Mouse (Mus musculus): ENCODE measurements around the gene Oaz2. TPM values are rescaled to one million over a fixed set of nuclear protein-coding genes. Genes with fewer than 3 reads are reported as not detected.

Gene Oaz2
- 100 to 1,000 TPM; 228 to 236 TPM for total RNA-seq (2021)

DNA sequence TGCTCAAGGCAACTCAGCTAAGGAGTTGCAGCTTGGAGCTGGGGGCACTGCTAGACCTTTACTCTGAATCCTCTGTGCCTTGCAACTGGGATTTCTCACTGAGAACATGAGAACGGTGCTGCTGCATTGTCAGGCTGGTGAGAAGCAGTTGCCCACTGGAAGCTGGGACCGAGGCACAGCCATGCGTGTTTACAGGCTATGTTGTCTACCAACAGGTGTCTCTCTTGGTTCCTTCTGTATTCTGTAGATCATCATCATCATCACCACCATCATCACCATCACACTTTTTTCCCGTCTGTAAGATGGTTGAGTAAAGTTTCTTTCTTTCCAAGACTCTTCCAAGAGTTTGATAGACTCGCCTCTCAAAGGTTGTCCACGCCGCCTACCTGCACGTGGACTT lies at the start of gene Oaz2:
Gene Oaz2, plus strand, starts transcription at position 301 of the 400 bp plus-strand sequence.
- no peak for DNase-seq (ENCODE audit: low spot score in 2 of 2)
- intact Hi-C loops (cut with DNase I): loop anchor here (5.0 to 10.0 kb wide), 2 partner anchors 153 to 185 kb away; no protein-coding TSS in a partner anchor

DNA sequence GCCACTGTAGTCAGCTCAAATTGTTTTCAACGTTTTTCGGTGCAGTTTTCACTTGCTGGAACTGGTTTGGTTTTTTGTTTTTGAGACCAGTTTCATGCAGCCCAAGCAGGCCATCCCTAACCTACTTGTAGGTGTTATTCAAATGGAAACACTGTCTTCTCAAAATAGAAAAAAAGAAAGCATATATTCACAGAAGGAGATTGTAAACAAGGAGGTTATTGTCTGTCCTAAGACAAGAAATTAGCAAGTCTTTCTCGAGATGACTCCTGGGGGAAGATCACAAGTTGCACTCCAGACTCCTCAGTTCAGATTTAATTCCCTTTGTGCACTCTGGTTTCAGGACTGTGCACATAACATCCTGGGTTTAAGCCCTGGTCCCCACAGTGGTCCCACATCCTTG lies 48.5 kb upstream of the Oaz2 start:
- no peak for DNase-seq (ENCODE audit: low spot score in 2 of 2)
- intact Hi-C loops (cut with DNase I): no loop called here

DNA sequence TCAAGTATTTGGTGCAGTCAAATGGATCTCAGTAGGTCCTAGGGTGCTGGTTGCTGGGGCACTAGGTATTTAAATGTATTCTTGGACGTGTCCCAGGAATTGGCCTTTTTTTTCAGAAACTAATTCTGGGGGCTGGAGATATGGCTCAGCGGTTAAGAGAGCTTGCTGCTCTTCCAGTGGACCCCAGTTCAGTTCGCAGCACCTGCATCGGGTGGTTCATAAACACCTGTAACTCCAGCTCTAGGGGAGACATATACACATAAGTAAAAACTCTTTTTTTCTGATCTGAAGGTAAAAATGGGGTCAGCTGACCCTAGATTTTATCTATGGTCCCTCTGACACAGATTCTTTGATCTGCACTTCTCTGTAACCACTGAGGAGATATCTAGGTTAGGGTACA lies 46.6 kb upstream of the Oaz2 start:
- intact Hi-C loops (cut with DNase I): loop anchor here (5.0 kb wide), 1 partner anchor 36 kb away; no protein-coding TSS in a partner anchor
- no peak for DNase-seq (ENCODE audit: low spot score in 2 of 2)

DNA sequence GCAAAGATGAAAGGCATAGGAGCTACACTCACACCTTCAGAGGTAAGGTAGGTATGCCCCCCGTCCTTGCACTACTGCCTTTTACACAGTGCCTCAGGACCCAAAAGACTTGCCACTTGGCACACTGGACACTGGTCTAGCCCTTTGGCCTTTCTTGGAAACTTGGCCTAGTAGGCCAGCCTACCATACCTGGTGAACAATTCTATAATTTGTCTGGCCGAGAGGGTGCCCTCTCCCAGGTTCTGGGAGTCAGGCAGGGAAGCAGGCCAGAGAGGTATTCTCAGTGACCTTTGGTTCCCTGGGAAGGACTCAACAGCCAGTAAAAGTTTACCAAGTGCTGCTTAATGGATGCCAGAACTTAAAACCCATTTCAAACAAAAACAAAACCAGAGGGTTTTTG lies 46.1 kb upstream of the Oaz2 start:
- no peak for DNase-seq (ENCODE audit: low spot score in 2 of 2)
- intact Hi-C loops (cut with DNase I): loop anchor here (5.0 kb wide), 1 partner anchor 36 kb away; no protein-coding TSS in a partner anchor

DNA sequence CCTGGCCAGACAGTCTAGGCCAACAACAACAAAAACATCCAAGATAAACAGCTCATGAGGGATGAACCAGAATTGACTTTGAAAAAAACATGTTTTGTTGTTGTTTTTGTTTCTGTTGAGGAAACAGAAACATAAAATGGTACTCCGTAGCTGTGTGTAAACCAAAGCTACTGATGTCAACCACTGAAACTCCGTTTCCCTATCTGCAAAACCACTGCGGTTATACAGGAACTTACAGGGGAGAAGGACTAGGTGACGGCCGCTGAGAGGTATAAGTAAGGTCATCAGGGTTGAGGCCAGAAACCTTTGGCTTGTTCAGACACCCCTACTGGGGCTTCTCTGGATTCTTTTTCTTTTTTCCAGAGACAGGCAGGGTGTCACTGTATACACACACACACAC lies 45.0 kb upstream of the Oaz2 start:
- DNase-seq (ENCODE audit: low spot score in 2 of 2): no peak
- intact Hi-C loops (cut with DNase I): loop anchor here (5.0 kb wide), 1 partner anchor 34 kb away; no protein-coding TSS in a partner anchor

DNA sequence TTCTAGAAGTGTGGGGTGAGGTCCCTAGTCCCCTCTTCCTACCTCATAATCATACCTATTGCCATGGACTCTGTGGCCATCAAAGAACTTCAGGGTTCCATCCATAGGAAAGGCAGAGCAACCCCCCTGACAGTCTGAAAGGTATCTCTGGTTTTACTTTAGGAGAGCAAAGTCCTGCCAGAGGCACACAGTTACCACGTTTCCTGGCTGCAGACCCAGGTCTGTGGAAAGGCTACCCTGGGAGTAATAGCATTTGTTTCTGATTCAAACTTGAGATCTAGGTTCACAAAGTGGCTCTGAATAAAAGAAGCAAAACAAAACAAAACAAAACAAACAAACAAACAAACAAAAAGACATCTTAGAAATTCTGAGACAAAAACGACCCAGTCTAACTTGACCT lies 43.5 kb upstream of the Oaz2 start:
- no peak for DNase-seq (ENCODE audit: low spot score in 2 of 2)
- intact Hi-C loops (cut with DNase I): loop anchor here (5.0 kb wide), 1 partner anchor 33 kb away; no protein-coding TSS in a partner anchor

DNA sequence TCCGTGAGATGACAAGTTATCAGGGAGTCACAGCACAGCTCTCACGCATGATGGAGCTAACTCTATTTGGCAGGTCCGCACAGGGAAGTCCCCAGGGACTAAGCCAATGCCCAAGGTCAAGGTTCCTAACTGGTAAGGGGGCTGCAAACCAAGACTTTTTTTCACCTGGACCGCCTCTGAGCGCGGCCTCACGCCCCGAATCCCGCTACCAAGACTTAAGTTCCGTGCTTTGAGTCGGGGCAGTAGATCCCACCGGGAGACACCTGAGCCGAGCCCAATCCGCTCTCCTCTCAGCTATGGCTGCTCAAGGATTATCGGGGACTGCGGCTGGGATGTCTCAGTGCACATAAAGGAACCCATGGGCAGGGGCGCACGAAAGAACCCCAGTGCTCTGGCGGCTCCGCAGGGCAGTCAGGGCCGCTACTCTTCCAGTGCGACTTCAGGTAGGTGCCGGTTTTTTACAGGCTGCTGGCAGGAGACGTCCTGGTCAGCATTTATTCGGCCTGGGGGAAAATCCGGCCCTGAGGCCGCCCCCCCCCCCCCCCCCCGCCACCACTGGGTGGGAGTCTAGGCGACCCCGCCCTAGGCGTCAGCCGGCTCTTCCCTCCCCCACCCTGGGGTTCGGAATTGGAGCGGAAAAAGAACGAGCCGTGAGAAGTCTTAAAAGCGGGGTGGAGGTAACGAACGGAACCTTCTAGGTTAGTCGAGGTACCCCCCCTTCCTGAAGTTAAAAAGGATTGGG lies 38.6 kb upstream of the Oaz2 start, which contains the start of gene Rbpms2:
Gene Rbpms2, plus strand, starts transcription at position 624 of the 742 bp plus-strand sequence.
- intact Hi-C loops (cut with DNase I): loop anchor here (1.0 kb wide), 1 partner anchor 18 kb away; no protein-coding TSS in a partner anchor

DNA sequence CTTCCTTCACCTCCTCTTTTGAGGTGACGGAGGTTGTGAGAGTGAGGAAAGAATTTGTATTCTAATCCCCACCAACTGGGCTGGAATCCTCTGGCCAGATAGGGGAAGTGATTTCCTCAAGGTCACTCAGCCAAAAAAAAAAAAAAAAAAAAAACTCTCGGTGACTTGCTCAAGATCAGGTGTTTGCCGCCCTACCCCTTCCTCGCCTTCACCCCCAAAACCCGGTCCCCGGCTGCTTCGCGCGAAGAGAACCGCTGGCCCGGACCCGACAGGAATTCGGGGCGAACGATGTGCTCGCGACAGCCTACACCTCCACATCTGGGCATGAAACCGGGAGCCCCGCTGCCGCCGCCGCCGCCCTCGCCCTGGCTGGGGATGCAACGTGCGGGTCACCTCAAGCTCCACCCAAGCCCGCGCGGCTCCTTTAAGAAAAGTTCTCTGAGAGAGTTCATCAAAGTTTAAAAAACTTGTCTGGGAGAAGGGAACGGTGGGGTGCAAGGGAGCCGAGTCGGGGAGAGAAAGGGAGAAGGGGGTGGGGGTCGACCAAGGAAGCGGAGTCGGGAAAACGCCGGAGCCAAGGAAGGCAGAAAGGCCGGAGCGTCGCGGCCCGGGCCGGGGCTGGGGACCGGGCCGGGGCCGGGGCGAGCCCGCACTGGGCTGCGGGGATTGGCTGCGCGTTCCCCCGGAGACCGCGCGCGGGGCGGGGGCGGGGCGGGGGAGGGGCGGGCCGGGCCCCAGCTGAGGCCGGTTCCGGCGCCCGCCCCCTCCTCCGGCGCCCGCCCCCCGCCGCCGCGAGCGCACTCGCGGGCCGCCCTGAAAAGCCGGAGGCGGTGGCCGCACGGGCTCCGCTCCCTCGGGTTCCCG lies 37.8 kb upstream of the Oaz2 start:
- intact Hi-C loops (cut with DNase I): loop anchor here (1.0 kb wide), 1 partner anchor 17 kb away; no protein-coding TSS in a partner anchor
- DNase-seq (ENCODE audit: low spot score in 2 of 2): no peak

More for the DNA sequence above, 38.6 kb upstream of the Oaz2 start, which contains the start of gene Rbpms2:
- DNase-seq (ENCODE audit: low spot score in 2 of 2): no peak

DNA sequence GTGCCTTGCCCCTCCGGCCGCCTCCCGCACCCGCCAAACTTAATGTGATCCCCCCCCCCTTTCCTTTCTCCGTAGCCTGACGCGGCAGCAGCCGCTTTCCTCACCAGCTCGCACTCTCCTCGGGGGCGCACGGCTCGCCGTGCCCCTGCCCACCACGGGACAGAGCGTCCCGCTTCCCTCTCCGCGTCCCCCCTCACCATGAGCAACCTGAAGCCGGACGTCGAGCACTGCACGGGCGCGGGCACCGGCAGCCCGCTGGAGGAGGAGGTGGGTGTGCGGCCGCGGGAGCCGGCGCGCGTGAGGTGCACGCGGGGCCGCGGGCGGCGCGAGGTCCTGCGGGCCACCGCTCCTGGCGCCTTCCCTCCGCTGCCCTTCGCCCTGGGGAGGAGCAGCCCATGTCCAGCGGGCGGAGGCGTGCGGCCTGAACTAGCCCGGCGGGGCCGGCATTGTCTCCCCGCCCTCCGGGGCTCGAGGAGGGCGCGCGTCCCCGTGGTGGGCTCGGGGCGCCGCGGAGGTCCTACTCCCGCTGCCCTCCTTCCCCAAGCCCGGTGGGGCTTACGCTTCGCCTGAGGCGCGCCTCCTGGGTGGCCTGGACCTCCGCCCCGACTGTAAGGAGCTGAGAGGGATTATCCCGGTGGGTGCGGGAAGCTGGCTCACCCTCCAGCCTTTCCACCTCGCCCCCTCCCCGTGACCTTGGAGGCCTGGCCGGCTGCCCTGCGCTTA lies 37.0 kb upstream of the Oaz2 start:
- DNase-seq (ENCODE audit: low spot score in 2 of 2): no peak
- intact Hi-C loops (cut with DNase I): no loop called here

DNA sequence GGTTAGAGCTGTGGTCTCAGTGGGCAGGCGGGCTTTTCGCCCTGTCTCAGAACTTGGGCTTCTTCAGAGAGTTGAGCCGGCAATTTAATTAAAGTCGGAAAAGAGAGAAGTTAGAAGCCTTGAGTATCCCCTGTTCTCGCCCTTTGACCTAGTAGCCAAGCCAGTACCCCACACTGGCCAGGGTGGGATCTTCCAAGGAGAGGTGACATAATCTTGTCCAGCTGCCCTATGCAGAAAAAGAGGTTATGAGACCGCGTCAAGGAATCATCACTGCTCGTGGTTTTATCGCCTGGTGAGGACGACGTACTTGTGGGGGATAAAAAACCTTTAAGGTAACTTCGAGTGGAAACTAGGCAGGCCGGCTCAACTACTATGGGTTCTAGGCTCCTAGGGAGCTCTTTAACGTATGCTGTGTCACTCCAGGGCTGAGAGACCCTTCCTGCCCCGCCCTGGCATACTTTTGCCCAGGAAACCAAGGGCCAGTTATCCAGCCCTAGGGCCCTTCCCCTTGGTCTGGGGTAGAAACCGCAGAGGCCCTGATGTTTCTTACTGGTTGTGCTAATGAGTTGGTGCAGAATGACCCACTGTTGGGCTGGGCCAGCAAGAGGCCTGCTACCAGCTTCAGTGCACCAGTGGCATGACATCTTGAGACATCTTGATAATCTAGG lies 36.3 kb upstream of the Oaz2 start:
- intact Hi-C loops (cut with DNase I): no loop called here
- no peak for DNase-seq (ENCODE audit: low spot score in 2 of 2)

DNA sequence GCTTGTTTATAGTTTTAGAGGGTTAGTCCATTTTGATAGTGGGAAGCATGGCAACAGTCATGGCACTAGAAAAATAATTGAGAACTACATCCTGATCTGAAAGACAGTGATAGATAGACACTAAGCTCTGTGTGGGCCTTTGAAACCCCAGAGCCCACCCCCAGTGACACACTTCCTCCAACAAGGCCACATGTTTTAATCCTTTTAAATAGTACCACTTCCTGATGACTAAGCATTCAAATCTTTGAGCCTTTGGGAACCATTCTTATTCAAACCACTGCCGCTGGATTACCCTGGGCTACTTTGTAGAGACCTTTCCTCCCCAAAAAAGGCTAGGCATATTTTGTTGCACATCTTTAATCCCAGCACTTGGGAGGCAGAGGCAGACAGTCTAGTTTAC lies 32.0 kb upstream of the Oaz2 start:
- DNase-seq (ENCODE audit: low spot score in 2 of 2): no peak

DNA sequence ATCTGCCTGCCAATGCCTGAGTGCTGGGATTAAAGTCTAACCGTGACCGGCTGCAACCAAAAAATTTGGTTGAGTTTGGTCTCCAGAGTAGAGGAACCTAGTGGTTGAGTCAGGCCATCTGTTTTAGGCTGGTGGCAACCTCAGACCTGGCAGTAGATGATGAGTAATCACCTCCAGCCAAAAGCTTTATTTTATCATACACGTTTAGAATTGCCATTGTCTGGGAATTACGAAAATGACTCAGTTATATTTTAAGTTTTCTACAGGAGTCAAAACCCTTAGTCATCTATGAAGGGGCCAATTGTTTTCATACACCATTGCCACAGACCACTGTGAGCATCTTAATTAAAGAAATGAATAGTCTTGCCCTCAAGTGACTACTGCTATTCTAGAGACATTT lies 30.9 kb upstream of the Oaz2 start:
- no peak for DNase-seq (ENCODE audit: low spot score in 2 of 2)
- intact Hi-C loops (cut with DNase I): no loop called here

More for the DNA sequence above, 32.0 kb upstream of the Oaz2 start:
- intact Hi-C loops (cut with DNase I): no loop called here

DNA sequence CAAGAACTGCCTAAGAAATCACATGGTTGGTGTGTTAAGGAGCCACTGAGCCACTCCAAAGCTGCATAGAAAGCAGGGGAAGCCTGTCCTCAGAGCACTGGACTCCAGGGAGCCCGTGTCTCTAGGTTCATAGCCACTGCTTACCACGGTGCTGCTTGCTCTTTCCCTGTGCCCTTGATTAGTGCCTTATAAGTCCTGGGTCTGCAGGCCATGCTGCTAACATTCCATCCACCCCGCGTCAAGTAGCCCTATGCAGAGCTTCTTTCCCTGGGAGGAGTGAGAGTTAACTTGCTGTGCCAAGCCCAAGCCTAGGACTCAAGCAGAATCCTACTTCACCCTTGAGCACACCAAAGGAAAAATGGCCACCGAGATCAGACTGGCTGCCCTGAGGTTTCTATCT lies 28.7 kb upstream of the Oaz2 start:
- no peak for DNase-seq (ENCODE audit: low spot score in 2 of 2)
- intact Hi-C loops (cut with DNase I): no loop called here

DNA sequence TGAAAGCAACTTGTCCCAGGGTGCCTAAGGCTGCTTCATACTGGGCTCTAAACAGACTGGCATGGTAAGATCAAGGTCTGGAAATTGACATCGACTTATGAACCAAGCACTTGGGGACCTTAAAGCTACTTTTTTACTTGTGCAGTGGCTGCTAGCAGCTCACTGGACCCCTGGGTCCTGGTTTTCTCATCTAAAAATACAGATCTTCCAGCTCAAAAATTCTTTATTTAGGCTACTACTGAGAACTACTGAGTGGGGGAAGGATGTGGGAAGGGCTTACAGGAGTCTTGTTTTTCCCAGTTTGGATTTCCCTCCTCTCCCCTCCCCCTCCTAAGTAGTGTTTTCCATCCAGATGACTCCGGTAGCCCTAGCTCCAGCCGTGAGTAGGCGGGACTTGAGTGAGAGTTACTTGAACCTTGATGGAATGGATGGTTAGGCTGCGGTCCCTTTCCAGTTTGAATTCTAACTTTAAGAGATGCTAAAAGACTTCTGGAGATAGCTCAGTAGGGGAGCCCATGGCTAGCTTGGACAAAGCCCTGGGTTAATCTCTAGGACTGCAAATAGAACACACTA lies 26.9 kb upstream of the Oaz2 start:
- no peak for DNase-seq (ENCODE audit: low spot score in 2 of 2)
- intact Hi-C loops (cut with DNase I): no loop called here

DNA sequence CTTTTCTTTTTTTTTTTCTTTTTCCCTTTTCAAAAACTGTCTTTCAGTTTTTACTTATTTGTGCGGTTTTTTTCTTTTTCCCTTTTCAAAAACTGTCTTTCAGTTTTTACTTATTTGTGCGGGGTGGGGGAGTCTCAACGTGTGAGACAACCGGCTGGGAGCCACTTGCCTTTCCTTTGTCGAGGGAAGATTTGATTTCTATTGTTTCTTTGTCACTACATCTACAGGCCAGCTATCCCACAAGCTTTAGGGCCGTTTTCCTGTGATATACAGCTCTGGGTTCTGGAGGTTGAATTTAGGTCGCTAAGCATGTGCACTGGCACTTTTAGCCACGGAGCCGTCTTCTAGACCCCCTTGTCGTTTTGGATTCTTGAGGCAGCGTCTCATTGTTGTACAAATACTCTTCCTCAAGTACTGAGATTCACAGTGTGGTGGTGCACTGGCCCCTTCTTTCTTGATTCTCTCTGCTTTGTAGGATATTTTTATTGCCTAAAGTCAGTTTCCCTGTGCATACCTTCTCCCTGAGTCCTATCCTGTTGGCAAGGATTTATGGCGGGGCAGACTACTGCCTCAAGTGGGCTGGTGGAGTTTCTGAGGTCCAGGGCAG lies 26.3 kb upstream of the Oaz2 start:
- intact Hi-C loops (cut with DNase I): no loop called here

DNA sequence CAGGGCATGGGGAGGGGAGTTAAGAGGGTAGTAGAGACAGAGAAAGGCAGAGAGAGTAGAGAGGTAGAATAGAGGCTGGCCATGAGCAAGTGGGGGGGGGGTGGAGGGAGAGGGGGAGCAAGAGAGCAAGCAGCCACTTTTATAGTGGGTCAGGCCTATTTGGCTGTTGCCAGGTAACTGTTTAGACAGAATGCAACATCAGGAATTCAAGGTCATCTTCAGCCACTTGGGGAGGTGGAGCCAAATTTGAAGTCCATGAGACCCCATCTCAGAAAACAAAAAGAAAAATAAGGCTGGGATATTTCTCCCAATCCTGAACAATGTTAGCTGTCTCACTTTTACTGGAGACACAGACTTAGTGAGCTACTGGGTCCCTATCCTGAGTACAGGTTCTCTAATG lies 25.3 kb upstream of the Oaz2 start:
- DNase-seq (ENCODE audit: low spot score in 2 of 2): no peak
- intact Hi-C loops (cut with DNase I): no loop called here

More for the DNA sequence above, 26.3 kb upstream of the Oaz2 start:
- no peak for DNase-seq (ENCODE audit: low spot score in 2 of 2)

DNA sequence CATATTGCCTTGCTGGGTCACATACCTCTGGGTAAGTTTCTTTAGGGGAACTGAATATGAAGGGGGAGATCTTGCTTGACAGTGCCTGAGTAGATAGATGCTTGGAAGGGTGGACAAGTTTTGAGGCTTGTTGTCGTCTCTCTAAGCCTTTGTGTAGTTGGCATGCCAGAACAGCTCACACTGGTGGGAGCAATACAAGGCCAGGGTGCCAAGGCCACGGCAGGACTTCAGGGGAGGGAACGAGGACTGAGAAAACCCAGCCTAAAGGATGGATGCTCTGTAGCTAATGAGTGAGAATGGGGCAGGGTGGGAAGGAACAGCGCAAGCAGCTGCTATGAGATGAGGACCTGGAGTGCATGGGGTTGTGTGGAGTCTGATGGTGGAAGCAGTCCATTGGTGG lies 22.8 kb upstream of the Oaz2 start:
- DNase-seq (ENCODE audit: low spot score in 2 of 2): no peak
- intact Hi-C loops (cut with DNase I): loop anchor here (5.0 kb wide), 1 partner anchor 38 kb away; no protein-coding TSS in a partner anchor

DNA sequence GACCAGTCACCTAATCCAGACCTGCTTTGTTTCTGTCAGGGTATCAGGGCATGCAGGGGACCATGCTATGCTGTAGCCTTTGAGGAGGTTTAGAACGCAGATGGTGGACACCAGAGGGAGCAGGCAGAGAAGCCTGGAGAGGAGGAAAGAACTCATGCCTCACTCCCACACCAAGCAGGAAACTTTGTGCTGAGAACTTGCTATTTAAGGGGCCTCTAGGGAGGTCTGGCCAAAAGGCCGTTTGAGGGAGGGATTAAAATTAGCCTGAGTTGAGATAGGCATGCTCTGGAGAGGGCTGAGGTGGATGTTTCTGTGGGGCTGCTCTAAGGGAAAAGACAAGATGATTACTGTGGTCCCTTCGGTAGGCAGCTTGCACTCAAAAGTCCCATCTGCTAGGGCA lies 21.8 kb upstream of the Oaz2 start:
- DNase-seq (ENCODE audit: low spot score in 2 of 2): no peak

More for the DNA sequence above, 21.8 kb upstream of the Oaz2 start:
- intact Hi-C loops (cut with DNase I): loop anchor here (5.0 kb wide), 1 partner anchor 39 kb away; no protein-coding TSS in a partner anchor

All from left cerebral cortex, postnatal 36 days (tissue).